Mouse (Mus musculus): ENCODE data around the gene Slc25a26. TPM values are rescaled to one million over a fixed set of nuclear protein-coding genes. Genes with fewer than 3 reads are reported as not detected.
A peak's percentile ranks its signal among the peaks of the same experiment; 100 is the strongest.

Slc25a26 gene
- polyA plus RNA-seq, 1 experiment from 2014 or later, result 7.7 TPM

GRCm38 (mm10) chr6:94561346-94561745, 61.2 kb downstream of the Slc25a26 start:
- Histone ChIP-seq H3K4me1 (ENCODE audit: control insufficient read depth, insufficient read depth, low read length) (no peaks in the 10 kb centered on the region), H3K27me3 (ENCODE audit: control insufficient read depth, insufficient read depth, low read length) (no peaks in the 10 kb centered on the region), H3K4me2 (ENCODE audit: low read length) (no peak overlapping the region), H3K36me3 (ENCODE audit: control insufficient read depth, insufficient read depth, low read length) (no peaks in the 10 kb centered on the region), H3K27ac (replicated peaks; ENCODE audit: low read depth, low read length) (no peak overlapping the region), H3K4me3 (replicated peaks; ENCODE audit: low read depth, low read length) (no peak overlapping the region), H3K9ac (replicated peaks; ENCODE audit: low read length) (no peak overlapping the region), H3K9me3 (ENCODE audit: control insufficient read depth, low read length) (no peaks in the 10 kb centered on the region)
- WGBS, result 81% methylated on average over 1 of the region's 1 CpGs
- ATAC-seq (ENCODE audit: low FRiP score, low TSS enrichment) (no peak), DNase-seq (no peak)

DNA sequence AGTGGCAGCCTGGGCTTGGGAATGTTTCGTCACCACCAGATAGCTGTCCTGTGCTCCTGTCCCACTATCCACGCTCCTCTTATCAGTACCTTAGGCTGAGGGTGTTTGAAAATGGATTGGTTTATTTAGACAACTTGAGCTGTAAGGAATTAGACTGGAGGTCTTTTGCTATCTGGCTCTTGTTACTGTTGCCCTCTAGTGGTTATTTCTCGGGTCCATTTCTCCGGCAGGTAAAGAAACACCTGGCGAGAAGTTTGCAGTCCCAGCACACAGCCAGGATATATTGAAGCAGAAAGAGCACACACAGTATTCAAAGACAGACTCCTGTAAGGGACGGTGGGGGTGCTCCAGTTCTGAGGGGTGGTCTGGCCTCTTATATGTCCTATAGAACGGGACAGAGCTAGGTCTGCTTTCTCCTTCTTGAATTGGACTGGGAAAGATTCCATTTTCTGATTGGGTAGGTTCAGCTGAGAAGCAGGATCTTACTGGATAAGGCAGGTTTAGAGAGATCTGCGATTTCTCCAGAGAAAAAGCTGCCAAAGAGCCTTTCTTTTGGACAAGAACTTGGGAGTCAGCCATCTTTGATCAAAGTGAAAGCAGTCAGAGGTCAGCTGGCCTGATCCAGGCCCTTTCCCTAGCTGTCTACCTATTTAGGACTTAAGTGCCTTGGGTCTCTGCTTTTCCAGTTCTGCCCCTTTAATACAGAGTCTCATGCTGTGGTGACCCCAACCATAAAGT, 63.2 kb downstream of the Slc25a26 start:
- no peak overlapping the region for H3K27ac ChIP-seq (replicated peaks; ENCODE audit: low read depth, low read length)
- H3K4me3 ChIP-seq (replicated peaks; ENCODE audit: low read depth, low read length), result no peak overlapping the region
- H3K4me1 ChIP-seq (ENCODE audit: control insufficient read depth, insufficient read depth, low read length), result no peaks in the 10 kb centered on the region
- H3K9ac ChIP-seq (replicated peaks; ENCODE audit: low read length), result no peak overlapping the region
- no peak overlapping the region for H3K4me2 ChIP-seq (ENCODE audit: low read length)
- H3K36me3 ChIP-seq (ENCODE audit: control insufficient read depth, insufficient read depth, low read length), result no peaks in the 10 kb centered on the region
- H3K9me3 ChIP-seq (ENCODE audit: control insufficient read depth, low read length), result no peaks in the 10 kb centered on the region
- 64% methylated on average over 8 of the region's 8 CpGs for WGBS
- ATAC-seq (ENCODE audit: low FRiP score, low TSS enrichment) (no peak), DNase-seq (peak; percentile 49)
- H3K27me3 ChIP-seq (ENCODE audit: control insufficient read depth, insufficient read depth, low read length), result no peaks in the 10 kb centered on the region

GRCm38 (mm10) chr6:94565766-94566165, 65.6 kb downstream of the Slc25a26 start:
- no peak overlapping the region for H3K9ac ChIP-seq (replicated peaks; ENCODE audit: low read length)

GRCm38 (mm10) chr6:94568040-94568439, 67.9 kb downstream of the Slc25a26 start:
- Histone ChIP-seq H3K36me3 (ENCODE audit: control insufficient read depth, insufficient read depth, low read length) (no peaks in the 10 kb centered on the region), H3K4me2 (ENCODE audit: low read length) (no peak overlapping the region), H3K9me3 (ENCODE audit: control insufficient read depth, low read length) (no peaks in the 10 kb centered on the region; the same call in 1 of the 2 replicates), H3K9ac (replicated peaks; ENCODE audit: low read length) (no peak overlapping the region), H3K27ac (replicated peaks; ENCODE audit: low read depth, low read length) (no peak overlapping the region), H3K4me3 (replicated peaks; ENCODE audit: low read depth, low read length) (no peak overlapping the region), H3K27me3 (ENCODE audit: control insufficient read depth, insufficient read depth, low read length) (no peaks in the 10 kb centered on the region), H3K4me1 (ENCODE audit: control insufficient read depth, insufficient read depth, low read length) (no peaks in the 10 kb centered on the region)
- ATAC-seq (ENCODE audit: low FRiP score, low TSS enrichment) (no peak), DNase-seq (no peak)
- WGBS, result 91% methylated on average over 2 of the region's 2 CpGs

More at GRCm38 (mm10) chr6:94565766-94566165, 65.6 kb downstream of the Slc25a26 start:
- ATAC-seq (ENCODE audit: low FRiP score, low TSS enrichment), result no peak
- no peaks in the 10 kb centered on the region for H3K36me3 ChIP-seq (ENCODE audit: control insufficient read depth, insufficient read depth, low read length)
- H3K4me2 ChIP-seq (ENCODE audit: low read length), result no peak overlapping the region
- no peaks in the 10 kb centered on the region for H3K4me1 ChIP-seq (ENCODE audit: control insufficient read depth, insufficient read depth, low read length)
- no peaks in the 10 kb centered on the region for H3K9me3 ChIP-seq (ENCODE audit: control insufficient read depth, low read length)
- no peak overlapping the region for H3K4me3 ChIP-seq (replicated peaks; ENCODE audit: low read depth, low read length)
- WGBS, result 99% methylated on average over 2 of the region's 2 CpGs
- H3K27me3 ChIP-seq (ENCODE audit: control insufficient read depth, insufficient read depth, low read length), result no peaks in the 10 kb centered on the region
- H3K27ac ChIP-seq (replicated peaks; ENCODE audit: low read depth, low read length), result no peak overlapping the region
- no peak for DNase-seq

GRCm38 (mm10) chr6:94575526-94576166, 75.5 kb downstream of the Slc25a26 start:
- ATAC-seq (ENCODE audit: low FRiP score, low TSS enrichment) (no peak), DNase-seq (peak; percentile 70)
- no peaks in the 10 kb centered on the region for H3K36me3 ChIP-seq (ENCODE audit: control insufficient read depth, insufficient read depth, low read length)
- no peak overlapping the region for H3K9ac ChIP-seq (replicated peaks; ENCODE audit: low read length)
- no peak overlapping the region for H3K4me2 ChIP-seq (ENCODE audit: low read length)
- H3K4me1 ChIP-seq (ENCODE audit: control insufficient read depth, insufficient read depth, low read length), result 0 out of 2 replicates have a peak, but pooled peaks cover 5% of the 10 kb centered on the region
- WGBS, result 27% methylated on average over 9 of the region's 9 CpGs
- no peak overlapping the region for H3K4me3 ChIP-seq (replicated peaks; ENCODE audit: low read depth, low read length)
- H3K27me3 ChIP-seq (ENCODE audit: control insufficient read depth, insufficient read depth, low read length), result no peaks in the 10 kb centered on the region
- H3K9me3 ChIP-seq (ENCODE audit: control insufficient read depth, low read length), result no peaks in the 10 kb centered on the region; the same call in 1 of the 2 replicates
- H3K27ac ChIP-seq (replicated peaks; ENCODE audit: low read depth, low read length), result peak overlapping the region; percentile 41

DNA sequence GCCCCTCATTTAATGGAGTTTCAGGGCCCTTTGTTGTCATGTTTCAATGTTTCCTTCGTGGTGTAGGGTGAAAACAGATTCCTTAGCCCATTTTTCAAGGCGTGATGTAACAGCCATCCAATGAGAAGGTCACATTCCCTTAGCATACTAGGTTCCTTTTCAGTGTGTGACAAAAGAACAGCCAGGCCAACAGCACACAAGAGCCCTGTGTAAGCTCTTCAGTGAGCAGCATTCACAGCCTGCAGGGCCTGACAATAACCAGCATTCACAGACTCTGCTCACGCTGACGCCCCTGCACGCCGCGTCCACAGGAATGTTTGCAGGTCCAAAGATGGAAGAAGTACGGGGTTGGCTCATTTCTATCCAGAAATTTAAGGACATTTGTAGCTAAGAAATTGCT, 77.9 kb downstream of the Slc25a26 start:
- 7% methylated on average over 8 of the region's 8 CpGs for WGBS
- Histone ChIP-seq H3K27ac (replicated peaks; ENCODE audit: low read depth, low read length) (peak overlapping the region; percentile 49), H3K4me2 (ENCODE audit: low read length) (no peak overlapping the region), H3K9me3 (ENCODE audit: control insufficient read depth, low read length) (no peaks in the 10 kb centered on the region), H3K36me3 (ENCODE audit: control insufficient read depth, insufficient read depth, low read length) (no peaks in the 10 kb centered on the region), H3K4me3 (replicated peaks; ENCODE audit: low read depth, low read length) (no peak overlapping the region), H3K27me3 (ENCODE audit: control insufficient read depth, insufficient read depth, low read length) (no peaks in the 10 kb centered on the region), H3K4me1 (ENCODE audit: control insufficient read depth, insufficient read depth, low read length) (0 out of 2 replicates have a peak, but pooled peaks cover 5% of the 10 kb centered on the region), H3K9ac (replicated peaks; ENCODE audit: low read length) (no peak overlapping the region)
- peak; percentile 70; the same call in 1 of the 2 replicates for ATAC-seq (ENCODE audit: low FRiP score, low TSS enrichment)
- peak; percentile 69 for DNase-seq

GRCm38 (mm10) chr6:94582055-94582454, 81.9 kb downstream of the Slc25a26 start:
- WGBS, result 90% methylated on average over 9 of the region's 9 CpGs
- Histone ChIP-seq H3K9me3 (ENCODE audit: control insufficient read depth, low read length) (no peaks in the 10 kb centered on the region), H3K4me1 (ENCODE audit: control insufficient read depth, insufficient read depth, low read length) (no peaks in the 10 kb centered on the region), H3K27me3 (ENCODE audit: control insufficient read depth, insufficient read depth, low read length) (no peaks in the 10 kb centered on the region), H3K27ac (replicated peaks; ENCODE audit: low read depth, low read length) (no peak overlapping the region), H3K4me3 (replicated peaks; ENCODE audit: low read depth, low read length) (no peak overlapping the region), H3K9ac (replicated peaks; ENCODE audit: low read length) (no peak overlapping the region), H3K36me3 (ENCODE audit: control insufficient read depth, insufficient read depth, low read length) (no peaks in the 10 kb centered on the region), H3K4me2 (ENCODE audit: low read length) (no peak overlapping the region)
- DNase-seq (no peak), ATAC-seq (ENCODE audit: low FRiP score, low TSS enrichment) (no peak)

DNA sequence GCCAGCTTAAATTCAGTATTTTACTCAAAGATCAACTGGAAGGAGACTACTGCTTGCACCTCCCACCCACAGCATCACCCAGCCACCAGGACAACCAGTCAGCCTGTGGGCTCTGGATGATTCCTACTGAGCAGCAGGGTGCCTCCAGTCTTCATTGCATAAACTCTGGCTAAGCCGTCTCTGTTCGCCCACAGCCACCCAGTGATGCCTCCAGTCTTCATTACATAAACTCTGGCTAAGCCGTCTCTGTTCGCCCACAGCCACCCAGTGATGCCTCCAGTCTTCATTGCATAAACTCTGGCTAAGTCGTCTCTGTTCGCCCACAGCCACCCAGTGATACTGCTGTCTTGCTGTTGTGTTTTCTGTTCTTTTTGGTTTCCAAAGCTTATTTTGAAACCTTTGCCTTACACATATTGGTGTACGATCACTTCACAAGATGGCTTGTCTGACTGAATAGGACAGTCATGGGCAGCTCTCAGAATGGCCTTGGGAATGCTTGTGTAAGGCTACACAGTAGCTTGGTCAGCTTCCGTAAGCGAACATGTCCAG, 84.1 kb downstream of the Slc25a26 start:
- H3K4me2 ChIP-seq (ENCODE audit: low read length), result no peak overlapping the region
- no peaks in the 10 kb centered on the region for H3K27me3 ChIP-seq (ENCODE audit: control insufficient read depth, insufficient read depth, low read length)
- no peak overlapping the region for H3K27ac ChIP-seq (replicated peaks; ENCODE audit: low read depth, low read length)
- no peaks in the 10 kb centered on the region for H3K9me3 ChIP-seq (ENCODE audit: control insufficient read depth, low read length)
- DNase-seq (no peak), ATAC-seq (ENCODE audit: low FRiP score, low TSS enrichment) (no peak)
- no peak overlapping the region for H3K9ac ChIP-seq (replicated peaks; ENCODE audit: low read length)
- 92% methylated on average over 9 of the region's 9 CpGs for WGBS
- no peaks in the 10 kb centered on the region for H3K36me3 ChIP-seq (ENCODE audit: control insufficient read depth, insufficient read depth, low read length)
- no peak overlapping the region for H3K4me3 ChIP-seq (replicated peaks; ENCODE audit: low read depth, low read length)
- H3K4me1 ChIP-seq (ENCODE audit: control insufficient read depth, insufficient read depth, low read length), result no peaks in the 10 kb centered on the region

Data from midbrain, embryonic 14.5 days (tissue).